Mouse (Mus musculus) heart, postnatal 14 days (tissue): ENCODE measurements around the gene Farp1. TPM values are rescaled to one million over a fixed set of nuclear protein-coding genes. Genes with fewer than 3 reads are reported as not detected.

Source experiments
- DNase-seq, 2 experiments: peaks; one replicate each; pipeline ENCODE4 v3.0.0; 2021 to 2022
- intact Hi-C: fragments of 180-260 bp; cut with DNase I; formaldehyde crosslinking; loops from one replicate; pipeline ENCODE4 v1.15.1; 2025
- long read RNA-seq, 2 experiments: library from polyadenylated mRNA; stranded (forward); transcript quantifications; one replicate each; pipeline ENCODE4 v2.0.0; 2021
- total RNA-seq, 2 experiments: library from RNA; stranded (reverse); gene quantifications; 2 replicates each; pipeline ENCODE4 v1.2.3; 2021

Farp1 gene
- total RNA-seq = 10 to 100 TPM; 16.5 to 17.7 TPM
- long read RNA-seq, experiment 1, full-length matches to known transcripts = 4 of 10 reads
- long read RNA-seq, experiment 1, partial matches to known transcripts = 3 of 10 reads
- long read RNA-seq, experiment 1, other reads (novel, unspliced or antisense) = 3 of 10 reads
- long read RNA-seq, experiment 2, full-length matches to known transcripts = 2 of 14 reads
- long read RNA-seq, experiment 2, partial matches to known transcripts = 8 of 14 reads
- long read RNA-seq, experiment 2, other reads (novel, unspliced or antisense) = 4 of 14 reads

- intact Hi-C loops = loop anchor here (1.0 to 10.0 kb wide), 3 partner anchors 186 to 420 kb away; no protein-coding TSS in a partner anchor
Measured at GRCm38 (mm10) chr14:121034973-121035662, at the start of gene Farp1. TSS of gene Farp1 (plus strand) at chr14:121035200.

GRCm38 (mm10) chr14:120989126-120989525 is 45.9 kb upstream of the Farp1 start:
- intact Hi-C loops = no loop called here
- no peak for DNase-seq

More at GRCm38 (mm10) chr14:121034973-121035662, at the start of gene Farp1:
- peak; percentile 88 for DNase-seq

- no peak for DNase-seq
- intact Hi-C loops = no loop called here
Measured at GRCm38 (mm10) chr14:120997686-120998085, 37.3 kb upstream of the Farp1 start.

- intact Hi-C loops = no loop called here
- no peak for DNase-seq
Measured at GRCm38 (mm10) chr14:121000561-121001340, 34.2 kb upstream of the Farp1 start.

GRCm38 (mm10) chr14:121005621-121006020 is 29.4 kb upstream of the Farp1 start:
- intact Hi-C loops = no loop called here
- DNase-seq = peak in 1 of 2 experiments; percentile 9

- peak in 1 of 2 experiments; percentile 17 for DNase-seq
- intact Hi-C loops = no loop called here
Measured at GRCm38 (mm10) chr14:121006021-121006420, 29.0 kb upstream of the Farp1 start.

- intact Hi-C loops = no loop called here
- DNase-seq = no peak
Measured at GRCm38 (mm10) chr14:121015114-121015690, 19.8 kb upstream of the Farp1 start.

GRCm38 (mm10) chr14:121022403-121022802 is 12.6 kb upstream of the Farp1 start:
- intact Hi-C loops = no loop called here

GRCm38 (mm10) chr14:121025381-121025780 is 9.6 kb upstream of the Farp1 start:
- intact Hi-C loops = no loop called here
- DNase-seq = peak in 1 of 2 experiments; percentile 25

More at GRCm38 (mm10) chr14:121022403-121022802, 12.6 kb upstream of the Farp1 start:
- DNase-seq = no peak

- no peak for DNase-seq
Measured at GRCm38 (mm10) chr14:121031396-121031795, 3.6 kb upstream of the Farp1 start.

GRCm38 (mm10) chr14:121034525-121034924 is 475 bp upstream of the Farp1 start:
- intact Hi-C loops = loop anchor here (10.0 kb wide), 2 partner anchors 200 to 420 kb away; no protein-coding TSS in a partner anchor
- DNase-seq = peak; percentile 25 to 35

More at GRCm38 (mm10) chr14:121031396-121031795, 3.6 kb upstream of the Farp1 start:
- intact Hi-C loops = loop anchor here (10.0 kb wide), 2 partner anchors 197 to 423 kb away; no protein-coding TSS in a partner anchor

- intact Hi-C loops = loop anchor here (1.0 to 10.0 kb wide), 3 partner anchors 185 to 419 kb away; no protein-coding TSS in a partner anchor
Measured at GRCm38 (mm10) chr14:121035663-121036473, 868 bp downstream of the Farp1 start.

GRCm38 (mm10) chr14:121036612-121037221 is 1.7 kb downstream of the Farp1 start:
- DNase-seq = peak in 1 of 2 experiments; percentile 26
- intact Hi-C loops = loop anchor here (10.0 kb wide), 2 partner anchors 202 to 418 kb away; no protein-coding TSS in a partner anchor

More at GRCm38 (mm10) chr14:121035663-121036473, 868 bp downstream of the Farp1 start:
- DNase-seq = peak; percentile 66 to 76

- no peak for DNase-seq
- intact Hi-C loops = loop anchor here (10.0 kb wide), 2 partner anchors 202 to 418 kb away; no protein-coding TSS in a partner anchor
Measured at GRCm38 (mm10) chr14:121037276-121037675, 2.3 kb downstream of the Farp1 start.

- intact Hi-C loops = loop anchor here (10.0 kb wide), 2 partner anchors 204 to 416 kb away; no protein-coding TSS in a partner anchor
- DNase-seq = no peak
Measured at GRCm38 (mm10) chr14:121038676-121039075, 3.7 kb downstream of the Farp1 start.

GRCm38 (mm10) chr14:121044145-121044544 is 9.1 kb downstream of the Farp1 start:
- intact Hi-C loops = no loop called here
- DNase-seq = no peak

GRCm38 (mm10) chr14:121046313-121046961 is 11.4 kb downstream of the Farp1 start:
- intact Hi-C loops = no loop called here
- DNase-seq = no peak

GRCm38 (mm10) chr14:121047780-121048179 is 12.8 kb downstream of the Farp1 start:
- intact Hi-C loops = no loop called here
- DNase-seq = no peak
